In genomic region chr8:92972949-92973348, GRCm38 (mm10) we compare ENCODE assay signal across 9 mouse cellular contexts. TPM values are rescaled to one million over a fixed set of nuclear protein-coding genes. Genes with fewer than 3 reads are reported as not detected.
DNase-seq lines count a peak whose midpoint lies in the region; ATAC-seq and TF ChIP-seq lines count a peak whose summit lies in the region.
"Had no signal": no experiment of that assay in that cellular context is flagged by ENCODE, and none has a peak within 500 bp of the region (broad histone marks: within the 10 kb centered on the region; RNA-seq: fewer than 3 reads in every experiment).

No protein-coding gene starts in this region.

- peak; percentile 50 for ATAC-seq in neural tube, embryonic 13.5 days (ENCODE audit: low read depth)
- peak; percentile 90 for ATAC-seq in heart, embryonic 15.5 days (replicated peaks; ENCODE audit: insufficient number of reproducible peaks, insufficient read depth, low FRiP score, low read depth)
- peak; percentile 59; the same call in 1 of the 2 replicates for ATAC-seq in limb, embryonic 12.5 days (ENCODE audit: insufficient number of reproducible peaks, insufficient read depth, low FRiP score, low TSS enrichment, low read depth)
- no peak for ATAC-seq in erythroblast, adult 5-6 weeks (replicated peaks; ENCODE audit: low FRiP score, poor library complexity, severe bottlenecking)

- H3K9ac ChIP-seq in neural tube, embryonic 13.5 days: no peak overlapping the region
- no peak overlapping the region for H3K9ac ChIP-seq in heart, embryonic 15.5 days
- H3K9ac ChIP-seq in limb, embryonic 12.5 days (replicated peaks): no peak overlapping the region
- H3K9ac ChIP-seq: liver, embryonic 13.5 days had no signal

- H3K4me2 ChIP-seq in neural tube, embryonic 13.5 days: no peak overlapping the region
- H3K4me2 ChIP-seq in heart, embryonic 15.5 days: no peak overlapping the region
- no peak overlapping the region for H3K4me2 ChIP-seq in limb, embryonic 12.5 days
- H3K4me2 ChIP-seq: liver, embryonic 13.5 days had no signal

- H3K4me3 ChIP-seq in cerebellum, adult 2 months (replicated peaks; ENCODE audit: insufficient read depth, low read depth, low read length): no peak overlapping the region
- H3K4me3 ChIP-seq in neural tube, embryonic 13.5 days: no peak overlapping the region
- H3K4me3 ChIP-seq in heart, embryonic 15.5 days: no peak overlapping the region
- no peak overlapping the region for H3K4me3 ChIP-seq in limb, embryonic 12.5 days (replicated peaks)
- H3K4me3 ChIP-seq: liver, embryonic 13.5 days had no signal

- DNase-seq in cerebellum, adult 2 months: peak; percentile 15 to 20
- DNase-seq in cerebellum, adult 18-20 months: no peak
- no peak for DNase-seq in neural tube, embryonic 10.5 days (ENCODE audit: extremely low spot score, low spot score)
- DNase-seq in urinary bladder, postnatal 14 days (ENCODE audit: low spot score): peak; percentile 61
- DNase-seq: liver, embryonic 13.5 days had no signal

- H3K4me1 ChIP-seq in cerebellum, adult 2 months (ENCODE audit: control insufficient read depth, insufficient read depth, low read length): no peaks in the 10 kb centered on the region
- H3K4me1 ChIP-seq in neural tube, embryonic 13.5 days (replicated peaks): 0 out of 2 replicates have a peak, but pooled peaks cover 3% of the 10 kb centered on the region
- peaks cover 11% of the 10 kb centered on the region; the same call in 1 of the 2 replicates for H3K4me1 ChIP-seq in heart, embryonic 15.5 days (replicated peaks)
- H3K4me1 ChIP-seq in limb, embryonic 12.5 days (replicated peaks): peaks cover 10% of the 10 kb centered on the region
- H3K4me1 ChIP-seq: liver, embryonic 13.5 days had no signal

- TF ChIP-seq CTCF in cerebellum, adult 2 months (IDR thresholded peaks at IDR 0.05; ENCODE audit: borderline replicate concordance, insufficient read depth, low read depth, low read length): no peak

- no peaks in the 10 kb centered on the region for H3K9me3 ChIP-seq in neural tube, embryonic 13.5 days
- H3K9me3 ChIP-seq in heart, embryonic 15.5 days (replicated peaks): no peaks in the 10 kb centered on the region
- no peaks in the 10 kb centered on the region for H3K9me3 ChIP-seq in limb, embryonic 12.5 days
- H3K9me3 ChIP-seq: liver, embryonic 13.5 days had no signal

- TF ChIP-seq POLR2A in cerebellum, adult 2 months (IDR thresholded peaks at IDR 0.05; ENCODE audit: borderline replicate concordance, insufficient read depth, low read length): no peak

- H3K36me3 ChIP-seq in neural tube, embryonic 13.5 days: no peaks in the 10 kb centered on the region
- H3K36me3 ChIP-seq in heart, embryonic 15.5 days: no peaks in the 10 kb centered on the region
- no peaks in the 10 kb centered on the region for H3K36me3 ChIP-seq in limb, embryonic 12.5 days
- H3K36me3 ChIP-seq: liver, embryonic 13.5 days had no signal

- H3K27me3 ChIP-seq in cerebellum, adult 2 months (ENCODE audit: control insufficient read depth, insufficient read depth, low read length): no peaks in the 10 kb centered on the region
- no peaks in the 10 kb centered on the region for H3K27me3 ChIP-seq in neural tube, embryonic 13.5 days
- H3K27me3 ChIP-seq in heart, embryonic 15.5 days: no peaks in the 10 kb centered on the region
- 0 out of 2 replicates have a peak, but pooled peaks cover 3% of the 10 kb centered on the region for H3K27me3 ChIP-seq in limb, embryonic 12.5 days
- H3K27me3 ChIP-seq: liver, embryonic 13.5 days had no signal

- 10% methylated on average over 5 of the region's 5 CpGs for WGBS in cerebellum, adult 2 months
- WGBS in neural tube, embryonic 13.5 days: 73% methylated on average over 5 of the region's 5 CpGs
- 29% methylated on average over 5 of the region's 5 CpGs for WGBS in heart, embryonic 15.5 days
- WGBS in limb, embryonic 12.5 days: 41% methylated on average over 5 of the region's 5 CpGs

- no peak overlapping the region for H3K27ac ChIP-seq in cerebellum, adult 2 months (ENCODE audit: insufficient read depth, low read length)
- H3K27ac ChIP-seq in neural tube, embryonic 13.5 days (replicated peaks): no peak overlapping the region
- H3K27ac ChIP-seq in heart, embryonic 15.5 days: peak overlapping the region; percentile 44; the same call in 1 of the 2 replicates
- no peak overlapping the region for H3K27ac ChIP-seq in limb, embryonic 12.5 days
- H3K27ac ChIP-seq: liver, embryonic 13.5 days had no signal

RNA-seq across cellular contexts. Expression of gene Slc6a2, which starts 13.1 kb away (rescaled TPM):
- polyA plus RNA-seq in cerebellum, adult 2 months (2012; rRNA removed): 2.0 and 3.0 TPM in 2 replicates
- 0.13 TPM in 1 of 2 replicates, not detected in the other for polyA plus RNA-seq in neural tube, embryonic 13.5 days (2015; fragmentation: Nextera tagmentation; extraction: Ambion mirVana)
- polyA plus RNA-seq in heart, embryonic 15.5 days (2015; fragmentation: Nextera tagmentation; extraction: Ambion mirVana): 0.03 and 2.9 TPM in 2 replicates
- polyA plus RNA-seq in limb, embryonic 12.5 days (2016; fragmentation: Nextera tagmentation; extraction: Ambion mirVana): 0.04 and 0.09 TPM in 2 replicates
- not detected in 2 replicates for total RNA-seq in erythroblast, adult 5-6 weeks (2015; ENCODE audit: low replicate concordance)
- not detected in 2 replicates for total RNA-seq in erythroblast, adult 5-6 weeks (2017; ENCODE audit: low replicate concordance)
- polyA plus RNA-seq: liver, embryonic 13.5 days had no signal

Comparison
In these comparisons a context has a peak if more than half of its experiments do, and no peak if none do; other contexts are left out.
1. DNase-seq: peak in cerebellum, adult 2 months (2 of 2) and urinary bladder, postnatal 14 days (single experiment); none in cerebellum, adult 18-20 months (0 of 2) and neural tube, embryonic 10.5 days (single experiment).